Mouse (Mus musculus) lung, postnatal 0 days (tissue): Measurements from ENCODE around the gene Gm21992. TPM values are rescaled to one million over a fixed set of nuclear protein-coding genes. Genes with fewer than 3 reads are reported as not detected.

Experiments
- ATAC-seq: fragments of 200-750 bp; cut with Nextera tagmentation; 2 replicates; pipeline ENCODE4 v1.8.0; 2017; ENCODE audit warnings: moderate library complexity
- DNase-seq: peaks from one replicate; pipeline ENCODE4 v3.0.0-alpha.2; 2016; ENCODE audit warnings: low spot score
- H3K27ac ChIP-seq: fragments of 300-500 bp; sonication (generic); 2 replicates; pipeline ENCODE4 v1.5.1; 2014; ENCODE audit warnings: antibody characterized with exemption, mild to moderate bottlenecking, low read length, mixed read lengths
- H3K27me3 ChIP-seq: fragments of 300-500 bp; sonication (generic); replicated peaks from 2 replicates; pipeline ENCODE4 v1.6.1; 2014; ENCODE audit warnings: low read length, mixed read lengths; ENCODE audit not compliant: insufficient read depth
- H3K36me3 ChIP-seq: fragments of 300-500 bp; sonication (generic); 2 replicates; pipeline ENCODE4 v1.6.1; 2014; ENCODE audit warnings: low read length, mixed read lengths; ENCODE audit not compliant: insufficient read depth
- H3K4me1 ChIP-seq: fragments of 300-500 bp; sonication (generic); 2 replicates; pipeline ENCODE4 v1.6.1; 2014; ENCODE audit warnings: antibody characterized with exemption, low read depth, low read length, mixed read lengths; ENCODE audit not compliant: insufficient read depth
- H3K4me2 ChIP-seq: fragments of 300-500 bp; sonication (generic); replicated peaks from 2 replicates; pipeline ENCODE4 v1.6.1; 2014; ENCODE audit warnings: low read depth, mild to moderate bottlenecking, low read length, moderate library complexity, mixed read lengths
- H3K4me3 ChIP-seq: fragments of 300-500 bp; sonication (generic); 2 replicates; pipeline ENCODE4 v1.5.1; 2014; ENCODE audit warnings: low read depth, low read length
- H3K9ac ChIP-seq: fragments of 300-500 bp; sonication (generic); replicated peaks from 2 replicates; pipeline ENCODE4 v1.6.1; 2014; ENCODE audit warnings: low read depth, mild to moderate bottlenecking
- H3K9me3 ChIP-seq: fragments of 300-500 bp; sonication (generic); 2 replicates; pipeline ENCODE4 v1.6.1; 2016; ENCODE audit warnings: low read length, mixed read lengths
- CTCF ChIP-seq: IDR thresholded peaks from 2 replicates; pipeline ENCODE4 v1.5.1; 2016; ENCODE audit warnings: antibody characterized with exemption, mild to moderate bottlenecking
- EP300 ChIP-seq: IDR thresholded peaks from 2 replicates; pipeline ENCODE4 v1.6.1; 2016; ENCODE audit warnings: antibody characterized with exemption, mild to moderate bottlenecking, control low read depth
- WGBS: fragments of 180-500 bp; shearing (Covaris S2); extraction: QIAGEN DNeasy Blood & Tissue Kit; methylation state at CpG from one replicate; pipeline ENCODE4 v1.1.7; 2014; 5-methylcytosine and 5-hydroxymethylcytosine counted together
- polyA plus RNA-seq: library from polyadenylated mRNA; unstranded; fragments of >200 nt; fragmentation: Nextera tagmentation; extraction: Ambion mirVana; gene quantifications from 2 replicates; pipeline ENCODE4 v1.2.1, GENCODE M21; 2015

Gene Gm21992
- polyA plus RNA-seq: 13.9 and 19.7 TPM in 2 replicates

DNA sequence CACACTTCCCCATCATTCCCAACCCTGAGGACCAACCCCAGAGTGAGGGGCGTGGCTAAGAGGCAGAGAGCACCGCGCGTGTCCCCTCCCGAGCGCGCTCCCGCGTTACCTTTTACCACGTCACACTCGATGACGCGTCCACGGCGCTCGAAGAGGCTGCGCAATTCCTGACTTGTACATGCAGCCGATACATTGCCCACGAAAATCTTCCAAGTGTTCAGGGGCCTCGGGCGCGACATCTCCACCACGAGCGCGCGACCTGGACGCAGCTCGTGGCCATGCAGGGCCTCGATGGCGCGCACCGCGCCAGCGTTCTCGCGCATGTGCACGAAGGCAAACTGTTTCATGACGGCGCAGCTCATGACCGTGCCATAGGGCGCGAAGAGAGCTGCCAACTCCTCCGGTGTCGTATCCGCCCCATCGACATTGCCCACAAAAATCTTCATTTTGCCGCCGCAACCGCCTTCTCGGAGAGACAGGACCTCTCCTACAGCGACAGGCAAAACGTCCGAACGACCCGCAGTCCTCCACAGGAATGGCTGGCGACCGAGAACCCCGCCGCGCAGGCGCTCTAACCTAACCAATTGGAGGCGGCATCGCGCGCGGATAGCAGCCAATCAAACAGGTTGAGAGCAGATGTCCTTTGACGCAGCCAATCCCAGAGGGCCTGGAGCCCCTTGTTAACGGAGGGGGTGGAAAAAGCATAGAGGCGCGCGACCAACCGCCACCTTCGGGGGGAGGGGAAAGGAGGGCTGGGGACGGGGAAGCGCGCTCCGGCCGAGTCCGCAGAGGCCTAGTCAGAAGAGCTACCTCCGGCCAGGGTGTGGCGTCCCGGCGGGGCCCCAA is at the start of gene Gm21992, which contains the start of gene Rbm14:
TSS of gene Gm21992 (minus strand) at position 550 of the 846 bp plus-strand sequence.
TSS of gene Rbm14 (minus strand) at position 572 of the 846 bp plus-strand sequence.
- ATAC-seq: peak; percentile 99
- no peaks in the 10 kb centered on the region for H3K27me3 ChIP-seq

GRCm38 (mm10) chr19:4859081-4859480 is 47.7 kb upstream of the Gm21992 start:
- Histone ChIP-seq H3K4me1 (0 out of 2 replicates have a peak, but pooled peaks cover 4% of the 10 kb centered on the region), H3K9me3 (no peaks in the 10 kb centered on the region), H3K4me3 (no peak overlapping the region), H3K36me3 (no peaks in the 10 kb centered on the region), H3K9ac (no peak overlapping the region), H3K27ac (no peak overlapping the region), H3K27me3 (no peaks in the 10 kb centered on the region), H3K4me2 (no peak overlapping the region)
- no peak for ATAC-seq
- WGBS: 56% methylated on average over 6 of the region's 6 CpGs
- TF ChIP-seq EP300 (no peak), CTCF (no peak)
- DNase-seq: no peak

More for the DNA sequence above, at the start of gene Gm21992, which contains the start of gene Rbm14:
- H3K36me3 ChIP-seq: no peaks in the 10 kb centered on the region
- H3K4me1 ChIP-seq: peaks cover 8% of the 10 kb centered on the region; the same call in 1 of the 2 replicates
- DNase-seq: peak; percentile 100
- peak within 1 kb of the TSS; percentile 94 for H3K27ac ChIP-seq
- under 1% methylated on average over 81 of the region's 83 CpGs for WGBS
- peak within 1 kb of the TSS; percentile 76 for H3K4me3 ChIP-seq
- peak within 1 kb of the TSS; percentile 63 for H3K9ac ChIP-seq
- H3K9me3 ChIP-seq: no peaks in the 10 kb centered on the region
- H3K4me2 ChIP-seq: peak within 1 kb of the TSS; percentile 85
- TF ChIP-seq EP300: no peak
- no peak for TF ChIP-seq CTCF

DNA sequence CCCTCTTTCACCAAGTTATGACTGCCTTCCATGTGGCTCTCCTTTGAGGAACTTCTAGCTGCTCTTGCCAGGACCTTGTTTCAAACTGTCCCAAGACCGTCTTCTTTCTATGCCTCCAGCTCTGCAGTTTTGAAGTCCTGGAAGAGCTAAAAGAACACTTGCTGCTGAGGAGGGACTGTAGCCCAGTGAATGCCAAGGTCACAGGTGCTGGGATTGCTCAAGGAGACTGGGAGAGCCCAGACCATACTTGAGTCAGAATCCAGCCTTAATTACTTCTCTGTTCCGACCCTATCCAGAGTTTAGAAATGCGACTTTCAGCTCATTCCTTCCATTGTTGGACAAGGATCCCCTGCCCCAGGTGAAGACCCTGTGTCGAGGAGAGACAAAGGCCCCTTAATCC is 44.5 kb upstream of the Gm21992 start:
- 0 out of 2 replicates have a peak, but pooled peaks cover 4% of the 10 kb centered on the region for H3K4me1 ChIP-seq
- no peak overlapping the region for H3K9ac ChIP-seq
- no peaks in the 10 kb centered on the region for H3K36me3 ChIP-seq
- ATAC-seq: no peak
- TF ChIP-seq CTCF (no peak), EP300 (no peak)
- no peaks in the 10 kb centered on the region for H3K9me3 ChIP-seq
- no peak for DNase-seq
- H3K27ac ChIP-seq: no peak overlapping the region
- H3K4me3 ChIP-seq: no peak overlapping the region
- no peaks in the 10 kb centered on the region for H3K27me3 ChIP-seq
- 76% methylated on average over 4 of the region's 4 CpGs for WGBS
- 0 out of 2 replicates have a peak overlapping the region, but pooled peaks have one; percentile 90 for H3K4me2 ChIP-seq

DNA sequence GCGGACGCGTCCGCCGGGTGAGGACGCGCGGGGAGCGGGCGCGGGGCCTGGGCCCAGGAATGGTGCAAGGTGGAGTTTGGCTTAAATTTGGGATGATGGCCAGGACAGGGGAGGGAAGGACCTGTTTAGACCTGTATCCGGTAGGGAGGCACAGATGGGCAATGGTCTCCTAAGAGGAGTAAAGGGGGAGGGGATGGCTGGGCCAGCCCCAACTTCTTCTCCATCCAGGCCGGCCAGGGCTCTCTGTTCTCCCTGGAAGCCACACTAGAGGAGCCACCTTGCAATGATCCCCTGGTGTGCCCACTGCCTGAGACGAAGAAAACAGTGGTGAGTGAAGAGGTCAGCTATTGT is 44.0 kb upstream of the Gm21992 start:
- H3K4me3 ChIP-seq: peak overlapping the region; percentile 43
- no peaks in the 10 kb centered on the region for H3K27me3 ChIP-seq
- H3K4me1 ChIP-seq: 0 out of 2 replicates have a peak, but pooled peaks cover 4% of the 10 kb centered on the region
- 3% methylated on average over 14 of the region's 14 CpGs for WGBS
- no peak for TF ChIP-seq EP300
- TF ChIP-seq CTCF: no peak
- H3K36me3 ChIP-seq: no peaks in the 10 kb centered on the region
- DNase-seq (no peak), ATAC-seq (no peak)
- H3K27ac ChIP-seq: no peak overlapping the region
- no peaks in the 10 kb centered on the region for H3K9me3 ChIP-seq
- peak overlapping the region; percentile 90 for H3K4me2 ChIP-seq
- H3K9ac ChIP-seq: peak overlapping the region; percentile 34

DNA sequence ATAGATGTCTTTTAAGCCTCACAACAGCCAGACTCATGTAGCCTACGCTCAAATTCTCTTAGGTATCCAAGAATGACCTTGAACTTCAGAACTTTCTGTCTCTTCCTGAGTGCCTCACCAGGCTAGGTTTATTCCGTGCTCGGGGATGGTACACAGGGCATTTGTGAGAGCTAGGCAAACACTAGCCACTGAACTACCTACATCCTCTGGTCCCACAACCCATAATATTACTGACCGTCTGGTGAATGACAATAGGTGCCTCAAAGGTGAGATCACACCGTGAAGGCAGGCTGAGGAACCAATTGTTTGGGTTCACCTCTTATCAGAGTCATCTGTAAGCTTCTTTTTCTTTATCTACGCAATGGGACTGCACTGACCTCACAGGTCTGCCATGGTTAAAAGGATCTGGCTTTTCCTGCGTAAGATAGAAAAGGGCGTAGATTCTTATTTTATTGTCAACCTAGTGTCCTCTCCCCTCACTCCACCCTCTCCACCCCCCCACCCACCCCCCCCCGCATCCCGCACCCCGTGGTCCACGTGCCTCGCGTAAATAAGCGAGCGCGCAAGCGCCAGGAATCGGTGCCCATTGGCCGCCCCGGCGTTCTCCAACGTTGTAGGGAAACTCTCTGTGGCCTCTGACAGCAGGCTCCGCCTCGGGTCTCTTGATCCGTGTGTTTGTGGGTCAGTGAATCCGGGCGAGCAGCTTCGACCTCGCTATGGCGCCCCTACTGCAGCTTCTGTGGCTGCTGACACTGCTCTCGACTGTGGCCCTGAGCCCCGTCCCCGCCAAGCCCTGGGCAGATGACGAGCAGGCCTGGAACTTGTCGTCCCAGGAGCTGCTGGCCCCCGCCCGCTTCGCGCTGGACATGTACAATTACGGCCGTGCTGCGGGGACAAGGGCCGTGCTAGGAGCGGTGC is 43.4 kb upstream of the Gm21992 start, which contains the start of gene Ctsf:
TSS of gene Ctsf (plus strand) at position 579 of the 918 bp plus-strand sequence.
- Histone ChIP-seq H3K27ac (no peak within 1 kb of the TSS), H3K9ac (peak within 1 kb of the TSS; percentile 34), H3K9me3 (no peaks in the 10 kb centered on the region), H3K27me3 (no peaks in the 10 kb centered on the region), H3K4me2 (peak within 1 kb of the TSS; percentile 90), H3K4me3 (peak within 1 kb of the TSS; percentile 43), H3K4me1 (0 out of 2 replicates have a peak, but pooled peaks cover 4% of the 10 kb centered on the region), H3K36me3 (no peaks in the 10 kb centered on the region)
- peak; percentile 86 for DNase-seq
- TF ChIP-seq CTCF (peak; percentile 26), EP300 (no peak)
- 7% methylated on average over 44 of the region's 45 CpGs for WGBS
- peak; percentile 92 for ATAC-seq
